Mouse (Mus musculus) liver (tissue): ENCODE measurements at regions not wholly inside any gene's neighbourhood (a gene's known extent, or its start where the extent isn't known, plus 50 kb on each side); places are given as distances from the start of the nearest gene placed in this dataset.

ENCODE experiments used
- DNase-seq: peaks from one replicate; pipeline ENCODE4 v3.0.0-alpha.2; 2020; ENCODE audit warnings: mixed read lengths

- DNase-seq, result no peak
Observed at GRCm38 (mm10) chr15:68811041-68811440, 2310.3 kb upstream of the Lrrc6 start.

- no peak for DNase-seq
Observed at GRCm38 (mm10) chr15:68810593-68810992, 2309.9 kb upstream of the Lrrc6 start.

GRCm38 (mm10) chr15:68808175-68808574 lies 2307.5 kb upstream of the Lrrc6 start:
- DNase-seq, result no peak

GRCm38 (mm10) chr15:68804254-68804653 lies 2303.5 kb upstream of the Lrrc6 start:
- DNase-seq, result no peak

- no peak for DNase-seq
Observed at GRCm38 (mm10) chr15:68801763-68802162, 2301.1 kb upstream of the Lrrc6 start.

GRCm38 (mm10) chr15:68797406-68797805 lies 2296.7 kb upstream of the Lrrc6 start:
- no peak for DNase-seq

GRCm38 (mm10) chr15:68795239-68795960 lies 2294.7 kb upstream of the Lrrc6 start:
- DNase-seq, result no peak

GRCm38 (mm10) chr15:68759948-68760347 lies 2259.2 kb upstream of the Lrrc6 start:
- DNase-seq, result no peak

- DNase-seq, result no peak
Observed at GRCm38 (mm10) chr15:68755255-68755654, 2254.5 kb upstream of the Lrrc6 start.

- DNase-seq, result no peak
Observed at GRCm38 (mm10) chr15:68754834-68755233, 2254.1 kb upstream of the Lrrc6 start.

GRCm38 (mm10) chr15:68739344-68739743 lies 2238.6 kb upstream of the Lrrc6 start:
- DNase-seq, result no peak

- DNase-seq, result no peak
Observed at GRCm38 (mm10) chr15:68721250-68721649, 2220.5 kb upstream of the Lrrc6 start.

GRCm38 (mm10) chr15:68719486-68719885 lies 2218.8 kb upstream of the Lrrc6 start:
- no peak for DNase-seq

GRCm38 (mm10) chr15:68714337-68714736 lies 2213.6 kb upstream of the Lrrc6 start:
- DNase-seq, result no peak

- DNase-seq, result no peak
Observed at GRCm38 (mm10) chr15:68707306-68707705, 2206.6 kb upstream of the Lrrc6 start.

GRCm38 (mm10) chr15:68695041-68695650 lies 2194.4 kb upstream of the Lrrc6 start:
- DNase-seq, result no peak

GRCm38 (mm10) chr15:68667462-68667861 lies 2166.8 kb upstream of the Lrrc6 start:
- DNase-seq, result no peak

GRCm38 (mm10) chr15:68665331-68665730 lies 2164.6 kb upstream of the Lrrc6 start:
- no peak for DNase-seq

- DNase-seq, result no peak
Observed at GRCm38 (mm10) chr15:68656722-68657121, 2156.0 kb upstream of the Lrrc6 start.

- no peak for DNase-seq
Observed at GRCm38 (mm10) chr15:68655046-68655445, 2154.3 kb upstream of the Lrrc6 start.

GRCm38 (mm10) chr15:68650609-68651008 lies 2149.9 kb upstream of the Lrrc6 start:
- no peak for DNase-seq

GRCm38 (mm10) chr15:68650033-68650432 lies 2149.3 kb upstream of the Lrrc6 start:
- DNase-seq, result no peak

GRCm38 (mm10) chr15:68646865-68647264 lies 2146.2 kb upstream of the Lrrc6 start:
- DNase-seq, result no peak

- DNase-seq, result no peak
Observed at GRCm38 (mm10) chr15:68644862-68645261, 2144.2 kb upstream of the Lrrc6 start.

GRCm38 (mm10) chr15:68635633-68636032 lies 2134.9 kb upstream of the Lrrc6 start:
- DNase-seq, result no peak
